Mouse (Mus musculus) E14TG2a.4 (cell line): ENCODE data around the gene Prkg1.
"Not testable (repeated sequence)": the region's sequence is repeated elsewhere in the genome, so short reads cannot be mapped to it uniquely, and the experiment has no call there.

Experiments used
- H3K27me3 ChIP-seq: 2 replicates; pipeline ENCODE4 v1.6.1; 2014; ENCODE audit warnings: low read length, control low read depth; ENCODE audit not compliant: insufficient read depth
- H3K36me3 ChIP-seq: 2 replicates; pipeline ENCODE4 v1.6.1; 2014; ENCODE audit warnings: low read length, control low read depth; ENCODE audit not compliant: insufficient read depth
- H3K4me1 ChIP-seq: replicated peaks from 2 replicates; pipeline ENCODE4 v1.6.1; 2014; ENCODE audit warnings: low read depth, low read length, control low read depth
- H3K4me3 ChIP-seq: replicated peaks from 2 replicates; pipeline ENCODE4 v1.5.1; 2014; ENCODE audit warnings: mild to moderate bottlenecking, low read length
- H3K9me3 ChIP-seq: 2 replicates; pipeline ENCODE4 v1.6.1; 2014; ENCODE audit warnings: low read length, control low read depth
- CTCF ChIP-seq: conservative IDR thresholded peaks from 2 replicates; pipeline ENCODE4 v1.5.1; 2014; ENCODE audit warnings: low read length
- NANOG ChIP-seq: IDR thresholded peaks from 2 replicates; pipeline ENCODE4 v1.6.1; 2014; ENCODE audit warnings: borderline replicate concordance, low read length, mixed read lengths
- POU5F1 ChIP-seq: IDR thresholded peaks from 2 replicates; pipeline ENCODE4 v1.6.1; 2014; ENCODE audit warnings: low read length, borderline replicate concordance

Prkg1 gene

GRCm38 (mm10) chr19:30558024-30558423, 1206.8 kb downstream of the Prkg1 start:
- peaks cover 16% of the 10 kb centered on the region for H3K4me1 ChIP-seq
- TF ChIP-seq NANOG (no peak), POU5F1 (no peak), CTCF (no peak)
- H3K9me3 ChIP-seq, result peaks cover 5% of the 10 kb centered on the region; the same call in 1 of the 2 replicates
- H3K36me3 ChIP-seq, result no peaks in the 10 kb centered on the region
- H3K4me3 ChIP-seq, result no peak overlapping the region
- H3K27me3 ChIP-seq, result no peaks in the 10 kb centered on the region

GRCm38 (mm10) chr19:30554467-30554881, 1210.4 kb downstream of the Prkg1 start:
- peaks cover 19% of the 10 kb centered on the region for H3K27me3 ChIP-seq
- TF ChIP-seq CTCF (peak; percentile 86), NANOG (no peak), POU5F1 (no peak)
- H3K9me3 ChIP-seq, result no peaks in the 10 kb centered on the region
- no peaks in the 10 kb centered on the region for H3K36me3 ChIP-seq
- H3K4me3 ChIP-seq, result peak overlapping the region; percentile 53
- peaks cover 41% of the 10 kb centered on the region for H3K4me1 ChIP-seq

GRCm38 (mm10) chr19:30553740-30554139, 1211.1 kb downstream of the Prkg1 start:
- peaks cover 48% of the 10 kb centered on the region for H3K4me1 ChIP-seq
- peaks cover 27% of the 10 kb centered on the region for H3K27me3 ChIP-seq
- no peaks in the 10 kb centered on the region for H3K9me3 ChIP-seq
- H3K36me3 ChIP-seq, result no peaks in the 10 kb centered on the region
- TF ChIP-seq POU5F1 (no peak), CTCF (no peak), NANOG (0 out of 2 replicates have a peak, but pooled peaks have one; percentile 23)
- H3K4me3 ChIP-seq, result peak overlapping the region; percentile 53; the same call in 1 of the 2 replicates

- H3K36me3 ChIP-seq, result no peaks in the 10 kb centered on the region
- TF ChIP-seq POU5F1 (no peak), CTCF (no peak), NANOG (no peak)
- no peak overlapping the region; the same call in 1 of the 2 replicates for H3K4me3 ChIP-seq
- H3K27me3 ChIP-seq, result peaks cover 41% of the 10 kb centered on the region
- no peaks in the 10 kb centered on the region for H3K9me3 ChIP-seq
- H3K4me1 ChIP-seq, result peaks cover 55% of the 10 kb centered on the region
Observed at GRCm38 (mm10) chr19:30552260-30552659, 1212.6 kb downstream of the Prkg1 start.

- Histone ChIP-seq H3K27me3 (peaks cover 55% of the 10 kb centered on the region), H3K4me3 (peak overlapping the region; percentile 76), H3K36me3 (no peaks in the 10 kb centered on the region), H3K9me3 (no peaks in the 10 kb centered on the region), H3K4me1 (peaks cover 55% of the 10 kb centered on the region)
- no peak for TF ChIP-seq POU5F1
- TF ChIP-seq CTCF, result no peak
- no peak for TF ChIP-seq NANOG
Observed at GRCm38 (mm10) chr19:30549854-30550647, 1214.8 kb downstream of the Prkg1 start.

- peaks cover 55% of the 10 kb centered on the region for H3K27me3 ChIP-seq
- peaks cover 52% of the 10 kb centered on the region for H3K4me1 ChIP-seq
- H3K36me3 ChIP-seq, result no peaks in the 10 kb centered on the region
- no peaks in the 10 kb centered on the region for H3K9me3 ChIP-seq
- peak within 1 kb of the TSS; percentile 76 for H3K4me3 ChIP-seq
- TF ChIP-seq NANOG (no peak), POU5F1 (no peak), CTCF (no peak)
Observed at GRCm38 (mm10) chr19:30549044-30549853, 1215.6 kb downstream of the Prkg1 start, which contains the start of gene Dkk1. Gene Dkk1 (minus strand): TSS chr19:30549665.

- Histone ChIP-seq H3K4me3 (peak overlapping the region; percentile 76), H3K4me1 (peaks cover 44% of the 10 kb centered on the region), H3K36me3 (no peaks in the 10 kb centered on the region), H3K9me3 (no peaks in the 10 kb centered on the region), H3K27me3 (peaks cover 55% of the 10 kb centered on the region)
- TF ChIP-seq NANOG, result no peak
- TF ChIP-seq CTCF, result no peak
- TF ChIP-seq POU5F1, result no peak
Observed at GRCm38 (mm10) chr19:30548411-30549043, 1216.3 kb downstream of the Prkg1 start.

- not testable (repeated sequence) for H3K27me3 ChIP-seq, H3K36me3 ChIP-seq, H3K4me1 ChIP-seq
- H3K9me3 ChIP-seq, result peaks cover 12% of the 10 kb centered on the region
- peak overlapping the region; percentile 35; the same call in 1 of the 2 replicates for H3K4me3 ChIP-seq
Observed at GRCm38 (mm10) chr19:30539365-30539941, 1225.4 kb downstream of the Prkg1 start.
